Mouse (Mus musculus): Measurements from ENCODE around the gene Resf1. TPM values are rescaled to one million over a fixed set of nuclear protein-coding genes. Genes with fewer than 3 reads are reported as not detected.
"Not testable (repeated sequence)": the region's sequence is repeated elsewhere in the genome, so short reads cannot be mapped to it uniquely, and the experiment has no call there.

Resf1 gene
- total RNA-seq, 2 experiments from 2014 or later = 29.4 to 42.3 TPM

GRCm38 (mm10) chr6:149338622-149339021 lies 29.4 kb downstream of the Resf1 start:
- DNase-seq = no peak
- intact Hi-C loops (cut with DNase I) = no loop called here

- intact Hi-C loops (cut with DNase I) = no loop called here
- DNase-seq = peak; percentile 51 to 62
Observed at GRCm38 (mm10) chr6:149343802-149344201, 34.6 kb downstream of the Resf1 start.

GRCm38 (mm10) chr6:149344372-149344771 lies 35.2 kb downstream of the Resf1 start:
- DNase-seq = no peak
- intact Hi-C loops (cut with DNase I) = no loop called here

GRCm38 (mm10) chr6:149348211-149348610 lies 39.0 kb downstream of the Resf1 start:
- DNase-seq; intact Hi-C loops (cut with DNase I): not testable (repeated sequence)

GRCm38 (mm10) chr6:149354826-149355495 lies 45.7 kb downstream of the Resf1 start:
- intact Hi-C loops (cut with DNase I) = no loop called here
- DNase-seq = no peak

GRCm38 (mm10) chr6:149355799-149356198 lies 46.6 kb downstream of the Resf1 start:
- intact Hi-C loops (cut with DNase I); DNase-seq: not testable (repeated sequence)

- intact Hi-C loops (cut with DNase I) = no loop called here
- DNase-seq = no peak
Observed at GRCm38 (mm10) chr6:149357155-149357554, 47.9 kb downstream of the Resf1 start.

GRCm38 (mm10) chr6:149362533-149362932 lies 53.3 kb downstream of the Resf1 start:
- intact Hi-C loops (cut with DNase I); DNase-seq: not testable (repeated sequence)

- intact Hi-C loops (cut with DNase I); DNase-seq: not testable (repeated sequence)
Observed at GRCm38 (mm10) chr6:149365975-149366374, 56.8 kb downstream of the Resf1 start.

- intact Hi-C loops (cut with DNase I) = no loop called here
- DNase-seq = no peak
Observed at GRCm38 (mm10) chr6:149366403-149366802, 57.2 kb downstream of the Resf1 start.

- intact Hi-C loops (cut with DNase I) = loop anchor here (1.0 to 10.0 kb wide), 3 partner anchors 243 to 360 kb away; no protein-coding TSS in a partner anchor
- peak; percentile 82 to 88 for DNase-seq
Observed at GRCm38 (mm10) chr6:149374986-149375457, 65.8 kb downstream of the Resf1 start.

GRCm38 (mm10) chr6:149383531-149383930 lies 74.3 kb downstream of the Resf1 start:
- intact Hi-C loops (cut with DNase I) = no loop called here
- no peak for DNase-seq

Other genes starting within 250 kb of the Resf1 start
- gene Dennd5b, start 207.7 kb upstream of the Resf1 start, total RNA-seq (2021) = 10 to 100 TPM; 27.7 to 32.6 TPM
- gene Gm10203, start 179.2 kb upstream of the Resf1 start, total RNA-seq (2021) = not detected
- 10 to 100 TPM; 19.1 to 32.9 TPM for gene Etfbkmt, start 169.6 kb upstream of the Resf1 start, total RNA-seq (2021)
- gene Amn1, start 120.7 kb upstream of the Resf1 start, total RNA-seq (2021) = 10 to 100 TPM; 21.2 to 30.3 TPM
- gene Bicd1, start 99.5 kb downstream of the Resf1 start, total RNA-seq (2021) = 1 to 10 TPM; 2.6 to 2.9 TPM

All from heart, postnatal 10 days (tissue).